ENCODE assay signal across 13 mouse cellular contexts in genomic region chr9:41148600-41148999, GRCm38 (mm10). TPM values are rescaled to one million over a fixed set of nuclear protein-coding genes. Genes with fewer than 3 reads are reported as not detected.
DNase-seq lines count a peak whose midpoint lies in the region; ATAC-seq lines count a peak whose summit lies in the region.
"Had no signal": no experiment of that assay in that cellular context is flagged by ENCODE, and none has a peak within 500 bp of the region (broad histone marks: within the 10 kb centered on the region; RNA-seq: fewer than 3 reads in every experiment).

No protein-coding gene starts in this region.

- no peaks in the 10 kb centered on the region for H3K9me3 ChIP-seq in heart, embryonic 11.5 days (replicated peaks; ENCODE audit: control insufficient read depth, low read length)
- H3K9me3 ChIP-seq in midbrain, embryonic 13.5 days: no peaks in the 10 kb centered on the region
- H3K9me3 ChIP-seq in midbrain, embryonic 11.5 days (ENCODE audit: control insufficient read depth, low read length): no peaks in the 10 kb centered on the region
- no peaks in the 10 kb centered on the region for H3K9me3 ChIP-seq in midbrain, embryonic 16.5 days (replicated peaks; ENCODE audit: control insufficient read depth, low read length, poor library complexity, severe bottlenecking)
- H3K9me3 ChIP-seq: heart, embryonic 10.5 days; stomach, embryonic 15.5 days had no signal

- WGBS in heart, embryonic 11.5 days (ENCODE audit: insufficient replicate concordance): 82% methylated on average over 7 of the region's 7 CpGs
- WGBS in midbrain, embryonic 13.5 days: 79% methylated on average over 7 of the region's 7 CpGs
- WGBS in midbrain, embryonic 11.5 days: 83% methylated on average over 7 of the region's 7 CpGs
- WGBS in midbrain, embryonic 16.5 days: 72% methylated on average over 7 of the region's 7 CpGs

- peaks cover 26% of the 10 kb centered on the region for H3K4me1 ChIP-seq in heart, embryonic 11.5 days (ENCODE audit: control insufficient read depth, insufficient read depth, low read length)
- H3K4me1 ChIP-seq in midbrain, embryonic 13.5 days (replicated peaks): peaks cover 31% of the 10 kb centered on the region
- H3K4me1 ChIP-seq in midbrain, embryonic 11.5 days (ENCODE audit: control insufficient read depth, insufficient read depth, low read length): peaks cover 8% of the 10 kb centered on the region
- H3K4me1 ChIP-seq in midbrain, embryonic 16.5 days (ENCODE audit: control insufficient read depth, insufficient read depth, low read length): peaks cover 12% of the 10 kb centered on the region
- H3K4me1 ChIP-seq: stomach, embryonic 15.5 days had no signal

- H3K9ac ChIP-seq in heart, embryonic 11.5 days (ENCODE audit: low read depth, low read length): no peak overlapping the region
- H3K9ac ChIP-seq in midbrain, embryonic 13.5 days (replicated peaks): no peak overlapping the region
- H3K9ac ChIP-seq in midbrain, embryonic 11.5 days (ENCODE audit: low read length): no peak overlapping the region
- no peak overlapping the region for H3K9ac ChIP-seq in midbrain, embryonic 16.5 days (ENCODE audit: low read depth, low read length)
- H3K9ac ChIP-seq: stomach, embryonic 15.5 days had no signal

- peak; percentile 63 to 71 for DNase-seq in heart, postnatal 10 days
- DNase-seq in midbrain, embryonic 11.5 days (ENCODE audit: low spot score, missing footprints): no peak
- peak; percentile 82 for DNase-seq in cerebellum, adult 9-11 months
- DNase-seq in thymus, postnatal 25 days: no peak
- DNase-seq: liver; lung, postnatal 10 days; thymus, postnatal 4 days had no signal

- H3K4me3 ChIP-seq in heart, embryonic 11.5 days (ENCODE audit: low read depth, low read length): no peak overlapping the region
- no peak overlapping the region for H3K4me3 ChIP-seq in midbrain, embryonic 13.5 days (replicated peaks)
- H3K4me3 ChIP-seq in midbrain, embryonic 11.5 days (ENCODE audit: low read depth, low read length): no peak overlapping the region
- no peak overlapping the region for H3K4me3 ChIP-seq in midbrain, embryonic 16.5 days (ENCODE audit: low read depth, low read length)
- H3K4me3 ChIP-seq: heart, embryonic 10.5 days; stomach, embryonic 15.5 days had no signal

- H3K4me2 ChIP-seq in heart, embryonic 11.5 days: no peak overlapping the region
- H3K4me2 ChIP-seq in midbrain, embryonic 13.5 days (replicated peaks): no peak overlapping the region
- no peak overlapping the region for H3K4me2 ChIP-seq in midbrain, embryonic 11.5 days
- H3K4me2 ChIP-seq in midbrain, embryonic 16.5 days (ENCODE audit: low read length): no peak overlapping the region
- H3K4me2 ChIP-seq: stomach, embryonic 15.5 days had no signal

- no peak overlapping the region for H3K27ac ChIP-seq in heart, embryonic 11.5 days (ENCODE audit: low read depth, low read length)
- H3K27ac ChIP-seq in midbrain, embryonic 13.5 days: no peak overlapping the region
- H3K27ac ChIP-seq in midbrain, embryonic 11.5 days (ENCODE audit: low read depth, low read length): no peak overlapping the region
- H3K27ac ChIP-seq in midbrain, embryonic 16.5 days (ENCODE audit: low read length): no peak overlapping the region
- H3K27ac ChIP-seq: heart, embryonic 10.5 days; stomach, embryonic 15.5 days had no signal

- ATAC-seq in heart, embryonic 11.5 days (replicated peaks; ENCODE audit: insufficient number of reproducible peaks, low FRiP score, low TSS enrichment): no peak
- ATAC-seq in midbrain, embryonic 13.5 days: peak; percentile 27; the same call in 1 of the 2 replicates
- no peak for ATAC-seq in midbrain, embryonic 11.5 days (ENCODE audit: low FRiP score)
- ATAC-seq in midbrain, embryonic 16.5 days: peak; percentile 46; the same call in 1 of the 2 replicates
- ATAC-seq: intestine, embryonic 16.5 days had no signal

- intact Hi-C loops in heart, postnatal 10 days (cut with DNase I): no loop called here

- no peaks in the 10 kb centered on the region for H3K36me3 ChIP-seq in heart, embryonic 11.5 days (ENCODE audit: control insufficient read depth, insufficient read depth, low read length)
- H3K36me3 ChIP-seq in midbrain, embryonic 13.5 days: no peaks in the 10 kb centered on the region
- no peaks in the 10 kb centered on the region for H3K36me3 ChIP-seq in midbrain, embryonic 11.5 days (ENCODE audit: control insufficient read depth, insufficient read depth, low read length)
- H3K36me3 ChIP-seq in midbrain, embryonic 16.5 days (ENCODE audit: control insufficient read depth, insufficient read depth, low read length): no peaks in the 10 kb centered on the region
- H3K36me3 ChIP-seq: heart, embryonic 10.5 days; stomach, embryonic 15.5 days had no signal

- no peaks in the 10 kb centered on the region for H3K27me3 ChIP-seq in heart, embryonic 11.5 days (ENCODE audit: control insufficient read depth, insufficient read depth, low read length)
- no peaks in the 10 kb centered on the region for H3K27me3 ChIP-seq in midbrain, embryonic 13.5 days
- no peaks in the 10 kb centered on the region for H3K27me3 ChIP-seq in midbrain, embryonic 11.5 days (ENCODE audit: control insufficient read depth, insufficient read depth, low read length)
- H3K27me3 ChIP-seq in midbrain, embryonic 16.5 days (ENCODE audit: control insufficient read depth, insufficient read depth, low read depth, low read length): no peaks in the 10 kb centered on the region
- H3K27me3 ChIP-seq: stomach, embryonic 15.5 days had no signal

RNA-seq across cellular contexts. Expression of gene Ubash3b, which starts 12.9 kb away (rescaled TPM):
- 1 to 10 TPM; 2.9 to 3.7 TPM for total RNA-seq in heart, postnatal 10 days (2021)
- polyA plus RNA-seq in heart, embryonic 11.5 days (2014; fragmentation: Nextera tagmentation; extraction: Ambion mirVana): 15.2 and 15.7 TPM in 2 replicates
- polyA plus RNA-seq in midbrain, embryonic 13.5 days (2015; fragmentation: Nextera tagmentation; extraction: Ambion mirVana): 12.1 and 12.6 TPM in 2 replicates
- polyA plus RNA-seq in midbrain, embryonic 11.5 days (2014; fragmentation: Nextera tagmentation; extraction: Ambion mirVana): 9.4 and 9.5 TPM in 2 replicates
- polyA plus RNA-seq in midbrain, embryonic 16.5 days (2015; fragmentation: Nextera tagmentation; extraction: Ambion mirVana): 23.2 and 24.2 TPM in 2 replicates

Comparison
In these comparisons a context has a peak if more than half of its experiments do, and no peak if none do; other contexts are left out.
1. ATAC-seq: peak in midbrain, embryonic 13.5 days (single experiment) and midbrain, embryonic 16.5 days (single experiment); none in heart, embryonic 11.5 days (single experiment) and midbrain, embryonic 11.5 days (single experiment).
2. DNase-seq: peak in heart, postnatal 10 days (2 of 2) and cerebellum, adult 9-11 months (single experiment); none in midbrain, embryonic 11.5 days (single experiment) and thymus, postnatal 25 days (single experiment).